Mouse (Mus musculus): ENCODE data around the gene Slc26a5. TPM values are rescaled to one million over a fixed set of nuclear protein-coding genes. Genes with fewer than 3 reads are reported as not detected.

Slc26a5 gene
- polyA plus RNA-seq, 1 experiment from 2014 or later = 0.05 TPM

DNA sequence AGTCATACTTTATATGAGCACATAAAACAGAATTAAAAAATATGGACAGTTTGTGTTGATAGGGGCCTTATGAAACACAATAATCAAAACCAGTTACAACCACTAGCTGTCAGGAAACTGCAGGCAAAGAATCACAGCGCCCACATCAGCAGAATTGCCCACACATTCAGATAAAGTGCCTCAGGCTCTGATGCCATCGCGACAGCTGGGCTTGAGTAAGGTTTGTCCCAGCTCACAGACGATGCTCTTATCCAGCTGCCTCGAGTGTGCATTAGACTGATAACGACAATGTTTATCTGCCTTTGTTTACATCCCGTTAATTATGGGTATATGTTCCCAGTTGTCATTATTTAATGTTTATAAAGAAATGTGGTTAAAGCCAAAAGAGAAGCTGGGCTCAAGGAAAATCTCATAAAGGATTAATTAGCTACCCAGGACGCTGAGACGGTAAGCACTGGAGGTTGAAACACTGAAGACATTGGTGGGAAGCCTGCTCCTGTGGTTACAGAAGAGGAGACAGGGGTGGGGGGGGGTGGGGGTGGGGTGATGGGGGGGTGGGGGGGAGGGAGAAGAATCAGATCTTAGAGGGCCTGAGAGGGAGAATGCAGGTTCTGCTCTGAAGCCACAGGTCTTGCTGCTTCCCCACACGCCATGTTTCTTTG lies 13.6 kb downstream of the Slc26a5 start:
- Histone ChIP-seq H3K4me3 (no peak overlapping the region), H3K27ac (no peak overlapping the region), H3K27me3 (ENCODE audit: low read depth, poor library complexity, severe bottlenecking) (no peaks in the 10 kb centered on the region), H3K9me3 (replicated peaks) (no peaks in the 10 kb centered on the region), H3K36me3 (no peaks in the 10 kb centered on the region), H3K4me1 (no peaks in the 10 kb centered on the region)
- DNase-seq (ENCODE audit: low spot score) = no peak
- 64% methylated on average over 10 of the region's 10 CpGs for WGBS

DNA sequence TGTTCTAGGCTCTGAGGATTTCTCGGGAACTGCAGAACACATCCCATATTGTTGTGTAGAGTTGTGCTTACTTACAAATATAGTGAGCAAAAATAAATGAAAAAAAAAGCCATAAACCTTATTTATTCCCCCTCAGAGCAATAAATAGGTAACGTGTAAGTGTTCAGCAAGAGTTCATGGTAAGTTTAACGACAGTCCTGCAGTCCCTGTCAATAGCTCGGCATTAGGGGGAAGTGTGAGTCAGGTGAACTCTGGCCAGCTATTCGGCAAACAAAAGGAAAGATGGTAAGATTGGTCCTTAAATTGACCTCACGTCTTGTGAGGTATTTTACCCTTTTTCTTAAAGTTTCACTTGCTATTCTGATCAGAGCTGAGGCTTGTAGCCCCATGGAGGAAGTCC lies 18.0 kb downstream of the Slc26a5 start:
- Histone ChIP-seq H3K36me3 (no peaks in the 10 kb centered on the region), H3K9me3 (replicated peaks) (no peaks in the 10 kb centered on the region), H3K4me3 (no peak overlapping the region), H3K27ac (no peak overlapping the region), H3K4me1 (no peaks in the 10 kb centered on the region), H3K27me3 (ENCODE audit: low read depth, poor library complexity, severe bottlenecking) (no peaks in the 10 kb centered on the region)
- 70% methylated on average over 6 of the region's 6 CpGs for WGBS
- no peak for DNase-seq (ENCODE audit: low spot score)

DNA sequence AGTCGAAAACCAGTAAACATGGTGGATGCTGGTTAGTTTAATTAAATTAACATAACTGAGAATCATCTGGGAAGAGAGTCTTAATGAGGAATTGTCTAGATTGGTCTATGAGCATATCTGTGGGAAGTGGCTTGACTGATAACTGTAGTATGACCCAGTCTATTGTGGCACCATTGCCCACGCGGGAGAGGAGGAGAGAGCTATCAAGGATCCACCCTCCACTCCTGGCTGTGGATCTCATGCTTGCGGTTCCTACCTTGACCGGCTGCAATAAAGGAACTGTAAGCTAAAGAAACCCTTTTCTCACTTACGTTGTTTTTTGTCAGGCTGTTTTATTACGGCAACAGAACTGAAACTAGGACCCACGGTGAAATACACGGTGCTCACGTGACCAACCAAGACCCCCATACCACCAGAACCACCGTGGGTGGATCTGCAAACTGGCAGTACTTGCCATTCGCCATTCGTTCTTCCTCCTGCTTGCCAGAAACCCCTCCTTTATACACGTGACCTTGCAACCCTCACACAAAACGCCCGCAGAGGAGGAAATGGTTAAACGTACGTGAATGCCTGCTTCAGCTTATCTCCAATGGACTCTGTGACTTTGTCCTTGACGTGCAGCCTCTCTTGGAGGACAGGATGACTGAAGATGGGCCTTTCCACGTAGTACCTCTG lies 18.7 kb downstream of the Slc26a5 start:
- DNase-seq (ENCODE audit: low spot score) = no peak
- WGBS = 88% methylated on average over 20 of the region's 20 CpGs
- H3K27ac ChIP-seq = no peak overlapping the region
- H3K9me3 ChIP-seq (replicated peaks) = no peaks in the 10 kb centered on the region
- no peaks in the 10 kb centered on the region for H3K36me3 ChIP-seq
- no peaks in the 10 kb centered on the region for H3K4me1 ChIP-seq
- H3K4me3 ChIP-seq = no peak overlapping the region
- no peaks in the 10 kb centered on the region for H3K27me3 ChIP-seq (ENCODE audit: low read depth, poor library complexity, severe bottlenecking)

DNA sequence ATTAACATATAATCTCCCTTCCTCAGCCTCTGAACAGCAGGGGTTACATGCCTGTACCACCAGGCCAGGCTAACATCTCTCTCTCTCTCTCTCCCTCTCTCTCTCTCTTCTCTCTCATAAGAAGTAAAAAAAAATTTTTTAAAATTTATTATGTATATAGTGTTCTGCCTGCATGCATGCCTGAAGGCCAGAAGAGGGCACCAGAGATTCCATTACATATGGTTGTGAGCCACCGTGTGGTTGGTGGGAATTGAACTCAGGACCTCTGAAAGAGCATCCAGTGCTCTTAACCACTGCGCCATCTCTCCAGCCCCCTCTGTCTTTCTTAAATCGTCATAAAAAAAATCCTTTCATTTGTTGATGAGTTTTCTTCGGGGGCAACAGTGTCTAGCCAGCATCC lies 20.7 kb downstream of the Slc26a5 start:
- no peak overlapping the region for H3K27ac ChIP-seq
- H3K9me3 ChIP-seq (replicated peaks) = no peaks in the 10 kb centered on the region
- H3K36me3 ChIP-seq = no peaks in the 10 kb centered on the region
- H3K4me1 ChIP-seq = no peaks in the 10 kb centered on the region
- no peaks in the 10 kb centered on the region for H3K27me3 ChIP-seq (ENCODE audit: low read depth, poor library complexity, severe bottlenecking)
- no peak overlapping the region for H3K4me3 ChIP-seq
- no peak for DNase-seq (ENCODE audit: low spot score)
- 71% methylated on average over 4 of the region's 4 CpGs for WGBS

DNA sequence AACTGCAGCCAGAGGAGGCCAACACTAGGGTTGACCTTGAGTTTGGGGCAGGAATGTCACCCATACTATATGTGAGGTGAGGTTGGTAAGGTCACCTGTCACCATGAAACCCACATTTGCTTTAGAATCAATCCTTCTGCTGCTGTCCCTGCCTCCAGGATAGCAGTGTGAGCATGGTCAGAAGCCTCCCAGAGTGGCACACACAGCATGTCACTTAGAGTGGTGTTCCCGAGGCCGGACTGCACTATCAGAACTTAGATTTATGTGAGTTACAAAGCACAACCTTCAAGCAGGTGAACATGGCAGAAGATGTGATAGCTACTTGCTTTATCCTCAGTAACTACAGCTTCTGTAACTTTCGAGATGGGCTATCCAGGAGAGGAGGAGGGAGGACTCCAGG lies 33.6 kb downstream of the Slc26a5 start:
- 80% methylated on average over 3 of the region's 3 CpGs for WGBS
- no peak for DNase-seq (ENCODE audit: low spot score)

DNA sequence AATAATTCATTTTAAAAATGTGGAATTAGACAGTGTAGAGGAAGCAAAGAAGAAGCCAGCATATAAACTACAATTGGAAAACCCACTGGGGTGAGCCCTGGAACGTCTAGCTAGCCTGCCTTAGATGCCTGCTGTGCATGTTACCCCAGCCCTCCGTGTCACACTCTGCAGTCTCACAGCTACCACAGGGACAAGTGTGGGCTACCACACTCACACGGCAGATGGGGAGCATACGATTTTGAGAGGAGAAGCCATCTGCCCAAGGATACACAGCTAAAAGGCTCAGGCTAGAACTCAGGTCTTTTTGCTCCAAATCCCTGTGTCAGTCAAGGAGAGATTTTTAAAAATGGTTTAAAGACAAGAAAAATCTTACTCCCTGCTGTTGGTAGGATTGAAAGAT lies 36.5 kb downstream of the Slc26a5 start:
- no peaks in the 10 kb centered on the region for H3K9me3 ChIP-seq (replicated peaks)
- H3K27ac ChIP-seq = no peak overlapping the region
- no peaks in the 10 kb centered on the region for H3K27me3 ChIP-seq (ENCODE audit: low read depth, poor library complexity, severe bottlenecking)
- no peak for DNase-seq (ENCODE audit: low spot score)
- WGBS = 74% methylated on average over 4 of the region's 4 CpGs
- H3K4me1 ChIP-seq = no peaks in the 10 kb centered on the region
- no peaks in the 10 kb centered on the region for H3K36me3 ChIP-seq
- H3K4me3 ChIP-seq = no peak overlapping the region

More for the DNA sequence above, 33.6 kb downstream of the Slc26a5 start:
- Histone ChIP-seq H3K27ac (no peak overlapping the region), H3K4me3 (no peak overlapping the region), H3K36me3 (no peaks in the 10 kb centered on the region), H3K4me1 (no peaks in the 10 kb centered on the region), H3K27me3 (ENCODE audit: low read depth, poor library complexity, severe bottlenecking) (no peaks in the 10 kb centered on the region), H3K9me3 (replicated peaks) (no peaks in the 10 kb centered on the region)

DNA sequence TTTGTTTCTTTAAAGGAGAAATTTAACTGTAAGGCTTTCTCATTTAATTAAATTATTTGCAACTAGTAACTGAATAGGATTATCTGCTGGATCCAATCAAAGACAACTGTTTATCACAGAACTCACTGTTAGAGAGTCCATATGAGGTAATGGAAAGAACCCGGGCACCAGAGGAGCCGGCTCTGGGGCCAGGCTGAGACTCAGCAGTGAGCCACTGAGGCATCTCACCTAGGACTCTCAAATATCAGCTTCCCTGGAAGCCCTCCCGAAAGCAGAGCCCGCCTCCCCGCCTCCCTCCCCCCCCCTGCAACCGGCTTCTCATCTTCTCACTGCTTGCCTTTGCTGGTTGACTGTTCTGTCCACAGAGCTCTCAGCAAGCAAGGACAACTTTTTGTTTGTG lies 37.8 kb downstream of the Slc26a5 start:
- Histone ChIP-seq H3K4me3 (no peak overlapping the region), H3K9me3 (replicated peaks) (no peaks in the 10 kb centered on the region), H3K27me3 (ENCODE audit: low read depth, poor library complexity, severe bottlenecking) (no peaks in the 10 kb centered on the region), H3K36me3 (no peaks in the 10 kb centered on the region), H3K27ac (no peak overlapping the region), H3K4me1 (no peaks in the 10 kb centered on the region)
- 22% methylated on average over 4 of the region's 6 CpGs for WGBS
- DNase-seq (ENCODE audit: low spot score) = no peak

DNA sequence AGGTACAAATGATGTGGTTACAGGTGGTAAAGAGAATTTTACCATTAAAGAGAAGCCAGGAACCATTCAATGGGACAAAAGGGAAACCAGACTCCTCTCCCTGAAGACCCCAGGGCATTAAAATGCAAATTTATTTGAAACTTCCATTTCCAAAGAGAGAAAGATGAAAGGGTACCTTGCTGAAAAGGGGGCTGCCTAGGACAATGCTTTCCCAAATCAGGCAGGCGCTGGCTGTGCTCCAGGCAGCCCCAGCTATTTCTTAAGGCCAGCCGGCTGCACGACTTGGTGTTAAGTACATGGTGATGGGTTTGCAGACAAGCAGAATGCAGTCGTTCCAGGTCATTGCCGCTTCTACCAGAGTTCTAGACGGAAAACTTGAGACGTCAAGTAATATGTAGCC lies 39.0 kb downstream of the Slc26a5 start:
- 46% methylated on average over 7 of the region's 7 CpGs for WGBS
- Histone ChIP-seq H3K9me3 (replicated peaks) (no peaks in the 10 kb centered on the region), H3K27me3 (ENCODE audit: low read depth, poor library complexity, severe bottlenecking) (no peaks in the 10 kb centered on the region), H3K27ac (no peak overlapping the region), H3K4me3 (no peak overlapping the region), H3K4me1 (no peaks in the 10 kb centered on the region), H3K36me3 (no peaks in the 10 kb centered on the region)
- no peak for DNase-seq (ENCODE audit: low spot score)

DNA sequence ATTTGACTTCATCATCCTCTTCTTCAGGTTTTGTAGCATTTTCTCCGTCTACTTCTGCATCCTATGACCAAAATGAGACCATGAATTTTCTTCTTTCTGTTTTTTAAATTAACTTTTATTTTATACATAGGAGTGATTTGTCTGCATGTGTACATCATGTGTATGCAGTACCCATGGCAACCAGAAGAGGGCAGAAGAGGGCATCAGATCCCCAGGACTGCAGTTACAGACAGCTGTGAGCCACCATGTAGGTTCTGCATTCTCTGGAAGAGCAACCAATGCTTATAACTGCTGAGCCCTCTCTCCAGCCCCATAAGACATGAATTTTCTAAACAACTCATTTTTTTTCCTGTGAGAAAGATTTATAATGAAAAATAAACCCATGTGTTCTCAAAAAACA lies 51.4 kb downstream of the Slc26a5 start:
- H3K27ac ChIP-seq = no peak overlapping the region
- 36% methylated on average over 1 of the region's 1 CpGs for WGBS
- no peaks in the 10 kb centered on the region for H3K9me3 ChIP-seq (replicated peaks)
- peak; percentile 60 for DNase-seq (ENCODE audit: low spot score)
- H3K4me3 ChIP-seq = no peak overlapping the region
- no peaks in the 10 kb centered on the region for H3K36me3 ChIP-seq
- H3K4me1 ChIP-seq = no peaks in the 10 kb centered on the region
- no peaks in the 10 kb centered on the region for H3K27me3 ChIP-seq (ENCODE audit: low read depth, poor library complexity, severe bottlenecking)

DNA sequence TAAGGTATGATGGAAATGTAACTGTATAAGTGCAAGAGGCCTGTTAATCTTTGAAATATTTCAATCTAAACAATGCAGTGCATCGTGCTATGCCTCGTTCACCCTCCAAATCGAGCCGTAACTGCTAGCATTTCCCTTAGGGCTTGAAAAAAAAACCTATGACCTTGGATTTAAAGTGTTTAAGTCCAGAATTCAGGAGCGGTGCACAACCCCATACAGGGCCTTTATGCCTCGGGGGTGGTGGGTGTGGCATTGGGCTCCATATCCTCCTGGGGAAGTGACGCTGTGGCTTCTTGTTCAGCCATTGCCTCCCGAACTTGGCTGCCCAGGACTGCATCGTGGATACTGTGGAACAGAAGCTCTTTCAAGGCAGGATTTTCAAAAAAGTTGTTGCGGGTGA lies 54.5 kb downstream of the Slc26a5 start:
- Histone ChIP-seq H3K27me3 (ENCODE audit: low read depth, poor library complexity, severe bottlenecking) (no peaks in the 10 kb centered on the region), H3K36me3 (no peaks in the 10 kb centered on the region), H3K27ac (no peak overlapping the region), H3K4me1 (no peaks in the 10 kb centered on the region), H3K4me3 (no peak overlapping the region), H3K9me3 (replicated peaks) (no peaks in the 10 kb centered on the region)
- DNase-seq (ENCODE audit: low spot score) = no peak
- 85% methylated on average over 10 of the region's 10 CpGs for WGBS

DNA sequence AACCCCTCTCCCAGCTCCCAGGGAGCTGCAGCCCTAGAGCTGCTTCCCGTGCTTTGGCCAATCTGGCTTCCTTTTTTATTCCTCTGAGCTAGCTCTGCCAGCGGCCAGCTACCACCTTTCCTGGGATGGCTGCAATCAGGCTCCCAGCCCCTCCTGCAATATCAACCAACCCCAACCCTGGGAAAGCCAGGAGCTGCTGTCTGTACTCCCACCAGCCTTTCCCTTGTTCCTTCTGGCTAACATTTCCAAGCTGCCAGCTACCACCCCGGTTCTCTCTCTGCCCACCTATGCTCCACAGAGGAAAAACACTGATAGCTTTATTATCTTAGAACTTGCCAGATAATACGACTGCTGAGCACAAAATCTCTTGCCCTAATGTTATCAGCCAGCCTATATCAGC lies 60.6 kb downstream of the Slc26a5 start:
- H3K27me3 ChIP-seq (ENCODE audit: low read depth, poor library complexity, severe bottlenecking) = no peaks in the 10 kb centered on the region
- H3K4me3 ChIP-seq = no peak overlapping the region
- no peak for DNase-seq (ENCODE audit: low spot score)
- WGBS = 82% methylated on average over 4 of the region's 4 CpGs
- H3K9me3 ChIP-seq (replicated peaks) = no peaks in the 10 kb centered on the region
- peaks cover 52% of the 10 kb centered on the region for H3K36me3 ChIP-seq
- no peak overlapping the region for H3K27ac ChIP-seq
- no peaks in the 10 kb centered on the region for H3K4me1 ChIP-seq

DNA sequence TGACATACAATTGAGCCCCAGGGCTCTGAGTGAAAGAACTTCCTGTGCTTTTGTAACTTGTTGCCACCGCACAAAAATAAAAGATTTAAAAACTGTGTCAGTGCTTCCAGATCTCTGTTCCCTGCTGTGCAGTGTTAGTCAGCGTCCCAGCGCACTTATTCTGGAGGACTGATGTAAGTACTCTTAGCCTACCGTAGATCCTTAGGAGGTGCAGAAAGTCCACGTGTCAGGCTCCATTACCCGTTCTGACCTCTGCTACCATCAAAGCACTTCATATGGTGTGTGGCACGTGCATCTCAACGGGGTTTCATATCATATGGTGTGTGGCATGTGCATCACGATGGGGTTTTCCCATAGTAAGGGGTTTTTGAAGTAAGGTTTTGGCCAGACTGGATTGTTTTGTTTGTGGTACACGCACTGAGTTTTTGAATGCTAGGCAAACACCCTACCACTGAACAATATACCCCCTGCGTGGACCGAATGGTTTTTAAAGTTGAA lies 61.7 kb downstream of the Slc26a5 start:
- H3K27me3 ChIP-seq (ENCODE audit: low read depth, poor library complexity, severe bottlenecking) = no peaks in the 10 kb centered on the region
- DNase-seq (ENCODE audit: low spot score) = no peak
- peaks cover 63% of the 10 kb centered on the region for H3K36me3 ChIP-seq
- H3K9me3 ChIP-seq (replicated peaks) = no peaks in the 10 kb centered on the region
- no peak overlapping the region for H3K4me3 ChIP-seq
- H3K27ac ChIP-seq = no peak overlapping the region
- 94% methylated on average over 12 of the region's 12 CpGs for WGBS
- H3K4me1 ChIP-seq = no peaks in the 10 kb centered on the region

DNA sequence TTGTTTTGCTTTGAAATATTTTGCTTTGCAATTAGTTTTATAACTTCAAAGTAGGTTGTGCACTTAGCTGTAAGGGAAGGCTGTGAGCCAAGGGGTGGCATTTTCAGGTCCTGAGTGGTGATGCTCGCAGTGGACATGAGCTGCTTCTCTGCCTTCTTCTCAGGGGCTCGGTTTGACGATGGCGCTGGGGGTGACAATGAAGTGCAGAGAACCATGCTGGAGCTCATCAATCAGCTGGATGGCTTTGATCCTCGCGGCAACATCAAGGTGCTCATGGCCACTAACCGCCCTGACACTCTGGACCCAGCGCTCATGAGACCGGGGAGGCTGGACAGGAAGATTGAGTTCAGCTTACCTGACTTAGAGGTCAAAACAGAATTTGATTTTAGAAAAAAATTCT lies 62.5 kb downstream of the Slc26a5 start:
- no peaks in the 10 kb centered on the region for H3K4me1 ChIP-seq
- DNase-seq (ENCODE audit: low spot score) = no peak
- no peaks in the 10 kb centered on the region for H3K27me3 ChIP-seq (ENCODE audit: low read depth, poor library complexity, severe bottlenecking)
- peaks cover 71% of the 10 kb centered on the region for H3K36me3 ChIP-seq
- no peak overlapping the region for H3K4me3 ChIP-seq
- no peaks in the 10 kb centered on the region for H3K9me3 ChIP-seq (replicated peaks)
- H3K27ac ChIP-seq = no peak overlapping the region
- WGBS = 87% methylated on average over 9 of the region's 9 CpGs
